Mouse (Mus musculus) hindbrain, embryonic 11.5 days (tissue): ENCODE data around the gene Gm3633. TPM values are rescaled to one million over a fixed set of nuclear protein-coding genes. Genes with fewer than 3 reads are reported as not detected.
"Not testable (repeated sequence)": the region's sequence is repeated elsewhere in the genome, so short reads cannot be mapped to it uniquely, and the experiment has no call there.

Source experiments
- ATAC-seq: fragments of 200-750 bp; cut with Nextera tagmentation; 2 replicates; pipeline ENCODE4 v1.8.0; 2017; ENCODE audit warnings: mild to moderate bottlenecking, moderate TSS enrichment, moderate library complexity; ENCODE audit not compliant: low FRiP score
- DNase-seq: peaks from one replicate; pipeline ENCODE4 v3.0.0-alpha.2; 2015; ENCODE audit warnings: low spot score
- H3K27ac ChIP-seq: fragments of 300-500 bp; sonication (generic); 2 replicates; pipeline ENCODE4 v1.5.1; 2014; ENCODE audit warnings: mild to moderate bottlenecking, low read depth, low read length
- H3K27me3 ChIP-seq: fragments of 300-500 bp; sonication (generic); 2 replicates; pipeline ENCODE4 v1.6.1; 2014; ENCODE audit warnings: mild to moderate bottlenecking, low read length, moderate library complexity, mixed read lengths; ENCODE audit not compliant: control insufficient read depth, insufficient read depth
- H3K36me3 ChIP-seq: fragments of 300-500 bp; sonication (generic); 2 replicates; pipeline ENCODE4 v1.6.1; 2014; ENCODE audit warnings: mild to moderate bottlenecking, low read length, moderate library complexity, mixed read lengths; ENCODE audit not compliant: control insufficient read depth, insufficient read depth
- H3K4me1 ChIP-seq: fragments of 300-500 bp; sonication (generic); replicated peaks from 2 replicates; pipeline ENCODE4 v1.6.1; 2014; ENCODE audit warnings: low read length, mixed read lengths; ENCODE audit not compliant: control insufficient read depth, insufficient read depth
- H3K4me2 ChIP-seq: fragments of 300-500 bp; sonication (generic); replicated peaks from 2 replicates; pipeline ENCODE4 v1.6.1; 2014; ENCODE audit warnings: mild to moderate bottlenecking, low read depth, low read length
- H3K4me3 ChIP-seq: fragments of 300-500 bp; sonication (generic); 2 replicates; pipeline ENCODE4 v1.5.1; 2014; ENCODE audit warnings: low read depth, low read length
- H3K9ac ChIP-seq: fragments of 300-500 bp; sonication (generic); 2 replicates; pipeline ENCODE4 v1.6.1; 2014; ENCODE audit warnings: low read depth, low read length
- H3K9me3 ChIP-seq: fragments of 300-500 bp; sonication (generic); 2 replicates; pipeline ENCODE4 v1.6.1; 2016; ENCODE audit warnings: low read length; ENCODE audit not compliant: control insufficient read depth
- WGBS: fragments of 180-500 bp; shearing (Covaris S2); extraction: QIAGEN DNeasy Blood & Tissue Kit; methylation state at CpG from one replicate; pipeline ENCODE4 v1.1.7; 2014; 5-methylcytosine and 5-hydroxymethylcytosine counted together
- polyA plus RNA-seq: library from polyadenylated mRNA; unstranded; fragments of >200 nt; fragmentation: Nextera tagmentation; extraction: Ambion mirVana; gene quantifications from 2 replicates; pipeline ENCODE4 v1.2.1, GENCODE M21; 2014

Gene Gm3633
- polyA plus RNA-seq, result not detected in 2 replicates

DNA sequence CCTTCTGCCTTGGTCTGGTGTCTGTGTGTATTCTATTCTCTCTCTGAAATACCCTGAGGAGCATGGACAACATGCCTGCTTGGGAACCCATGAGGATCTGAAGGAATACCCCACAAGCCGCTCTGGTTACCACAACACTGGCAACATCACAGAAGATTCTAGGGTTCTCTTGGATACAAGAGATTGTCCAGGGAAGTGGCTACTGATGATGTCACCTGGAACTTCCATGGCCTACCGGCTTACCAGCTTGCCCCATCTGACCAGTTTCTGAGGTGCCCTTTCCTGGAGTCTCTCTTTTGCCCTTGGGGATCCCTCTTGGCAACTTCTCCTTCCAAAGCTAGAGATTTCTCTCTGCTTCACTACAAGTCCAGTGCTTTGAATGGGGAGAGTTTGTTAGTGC lies at the start of gene Gm3633:
Gene Gm3633 (minus strand): TSS at position 101 of the 400 bp plus-strand sequence.
- not testable (repeated sequence) for H3K4me3 ChIP-seq, DNase-seq, ATAC-seq, H3K27ac ChIP-seq, H3K9me3 ChIP-seq, H3K36me3 ChIP-seq, H3K27me3 ChIP-seq, H3K4me2 ChIP-seq, H3K9ac ChIP-seq, H3K4me1 ChIP-seq
- WGBS, result no CpG with 5 or more reads among the region's 2 CpGs

DNA sequence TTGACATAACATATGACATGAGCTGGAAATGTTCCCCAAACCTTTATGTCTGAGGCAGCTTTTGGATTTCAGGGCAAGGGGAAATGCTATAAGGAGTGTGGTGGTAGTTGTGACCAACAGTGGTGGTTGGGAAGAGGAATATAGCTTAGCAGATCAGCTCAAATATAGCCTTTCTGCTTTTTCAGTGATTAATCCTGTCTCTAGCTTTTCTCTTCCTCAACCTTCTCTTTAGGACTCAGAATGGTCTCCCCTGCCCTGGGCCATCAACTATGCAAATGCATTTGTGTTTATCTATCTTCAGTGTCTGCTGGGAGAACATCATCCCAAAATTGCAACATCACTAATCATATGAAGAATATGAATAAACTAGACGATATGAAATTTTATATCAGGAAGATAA lies 13.9 kb upstream of the Gm3633 start, which contains the start of gene Gm10378:
Gene Gm10378 (plus strand): TSS at position 301 of the 400 bp plus-strand sequence.
- WGBS, result no CpG with 5 or more reads among the region's 1 CpGs
- H3K9ac ChIP-seq, H3K9me3 ChIP-seq, H3K27ac ChIP-seq, ATAC-seq, H3K27me3 ChIP-seq, H3K4me2 ChIP-seq, H3K4me1 ChIP-seq, H3K4me3 ChIP-seq, H3K36me3 ChIP-seq, DNase-seq: not testable (repeated sequence)

DNA sequence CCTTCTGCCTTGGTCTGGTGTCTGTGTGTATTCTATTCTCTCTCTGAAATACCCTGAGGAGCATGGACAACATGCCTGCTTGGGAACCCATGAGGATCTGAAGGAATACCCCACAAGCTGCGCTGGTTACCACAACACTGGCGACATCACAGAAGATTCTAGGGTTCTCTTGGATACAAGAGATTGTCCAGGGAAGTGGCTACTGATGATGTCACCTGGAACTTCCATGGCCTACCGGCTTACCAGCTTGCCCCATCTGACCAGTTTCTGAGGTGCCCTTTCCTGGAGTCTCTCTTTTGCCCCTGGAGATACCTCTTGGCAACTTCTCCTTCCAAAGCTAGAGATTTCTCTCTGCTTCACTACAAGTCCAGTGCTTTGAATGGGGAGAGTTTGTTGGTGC lies 41.9 kb downstream of the Gm3633 start, which contains the start of gene Gm17124:
Gene Gm17124 (minus strand): TSS at position 101 of the 400 bp plus-strand sequence.
- H3K9ac ChIP-seq, H3K27ac ChIP-seq, H3K36me3 ChIP-seq, H3K27me3 ChIP-seq, H3K4me1 ChIP-seq, H3K4me2 ChIP-seq, H3K4me3 ChIP-seq, DNase-seq, H3K9me3 ChIP-seq, ATAC-seq: not testable (repeated sequence)
- WGBS, result no CpG with 5 or more reads among the region's 3 CpGs

Other genes starting within 250 kb of the Gm3633 start
- gene Gm8005, start 202.2 kb downstream of the Gm3633 start, polyA plus RNA-seq, result not detected in 2 replicates
- gene Gm8011, start 178.0 kb downstream of the Gm3633 start, polyA plus RNA-seq, result not detected in 2 replicates
- not detected in 2 replicates for gene Gm8020, start 139.6 kb downstream of the Gm3633 start, polyA plus RNA-seq
- not detected in 2 replicates for gene Gm8024, start 117.6 kb downstream of the Gm3633 start, polyA plus RNA-seq
- gene Gm17124, start 42.0 kb downstream of the Gm3633 start, polyA plus RNA-seq, result not detected in 2 replicates
- not detected in 2 replicates for gene Gm10378, start 14.0 kb upstream of the Gm3633 start, polyA plus RNA-seq
- gene Gm3015, start 126.9 kb upstream of the Gm3633 start, polyA plus RNA-seq, result not detected in 2 replicates
- gene Gm10377, start 156.1 kb upstream of the Gm3633 start, polyA plus RNA-seq, result not detected in 2 replicates
- gene Gm21977, start 211.6 kb upstream of the Gm3633 start, polyA plus RNA-seq, result not detected in 2 replicates